Mouse (Mus musculus) urinary bladder, postnatal 14 days (tissue): Measurements from ENCODE around the gene Lsm14b.
A peak's percentile ranks its signal among the peaks of the same experiment; 100 is the strongest.

Experiments used
- DNase-seq: peaks from one replicate; pipeline ENCODE4 v3.0.0; 2021; ENCODE audit warnings: low spot score

Lsm14b gene

GRCm38 (mm10) chr2:180024401-180025098, at the start of gene Lsm14b:
Lsm14b (plus strand) TSS chr2:180024987.
- DNase-seq: peak; percentile 97

- DNase-seq: no peak
Observed at GRCm38 (mm10) chr2:179975851-179976250, 48.9 kb upstream of the Lsm14b start.

- no peak for DNase-seq
Observed at GRCm38 (mm10) chr2:179976295-179976627, 48.5 kb upstream of the Lsm14b start.

- DNase-seq: peak; percentile 86
Observed at GRCm38 (mm10) chr2:179976628-179977343, 48.0 kb upstream of the Lsm14b start, which contains the start of gene Taf4. Taf4 (minus strand) TSS chr2:179976646.

GRCm38 (mm10) chr2:179977344-179978025, 47.3 kb upstream of the Lsm14b start:
- DNase-seq: no peak

- DNase-seq: no peak
Observed at GRCm38 (mm10) chr2:179978250-179978649, 46.5 kb upstream of the Lsm14b start.

GRCm38 (mm10) chr2:179979836-179980235, 45.0 kb upstream of the Lsm14b start:
- DNase-seq: peak; percentile 63

- DNase-seq: no peak
Observed at GRCm38 (mm10) chr2:179980616-179981015, 44.2 kb upstream of the Lsm14b start.

GRCm38 (mm10) chr2:179982715-179983114, 42.1 kb upstream of the Lsm14b start:
- no peak for DNase-seq

- no peak for DNase-seq
Observed at GRCm38 (mm10) chr2:179984830-179985229, 40.0 kb upstream of the Lsm14b start.

GRCm38 (mm10) chr2:179985695-179986094, 39.1 kb upstream of the Lsm14b start:
- DNase-seq: no peak

- DNase-seq: no peak
Observed at GRCm38 (mm10) chr2:179986437-179987022, 38.3 kb upstream of the Lsm14b start.

- no peak for DNase-seq
Observed at GRCm38 (mm10) chr2:179989098-179989497, 35.7 kb upstream of the Lsm14b start.

- DNase-seq: no peak
Observed at GRCm38 (mm10) chr2:179993071-179993470, 31.7 kb upstream of the Lsm14b start.

GRCm38 (mm10) chr2:179998431-179998830, 26.4 kb upstream of the Lsm14b start:
- no peak for DNase-seq

- DNase-seq: no peak
Observed at GRCm38 (mm10) chr2:180001635-180002034, 23.2 kb upstream of the Lsm14b start.

GRCm38 (mm10) chr2:180005656-180006351, 19.0 kb upstream of the Lsm14b start:
- DNase-seq: no peak

- peak; percentile 13 for DNase-seq
Observed at GRCm38 (mm10) chr2:180006352-180007017, 18.3 kb upstream of the Lsm14b start.

- no peak for DNase-seq
Observed at GRCm38 (mm10) chr2:180010686-180011085, 14.1 kb upstream of the Lsm14b start.

GRCm38 (mm10) chr2:180011370-180011769, 13.4 kb upstream of the Lsm14b start:
- DNase-seq: no peak

GRCm38 (mm10) chr2:180013686-180014085, 11.1 kb upstream of the Lsm14b start:
- no peak for DNase-seq
